Mouse (Mus musculus) forebrain, embryonic 16.5 days (tissue): ENCODE data around the gene Dctn3. TPM values are rescaled to one million over a fixed set of nuclear protein-coding genes. Genes with fewer than 3 reads are reported as not detected.

Source experiments
- ATAC-seq: fragments of 200-750 bp; cut with Nextera tagmentation; 2 replicates; pipeline ENCODE4 v1.8.0; 2017; ENCODE audit warnings: mild to moderate bottlenecking, moderate library complexity
- H3K27ac ChIP-seq: fragments of 300-500 bp; sonication (generic); 2 replicates; pipeline ENCODE4 v1.5.1; 2014; ENCODE audit warnings: low read length, control low read depth
- H3K27me3 ChIP-seq: fragments of 300-500 bp; sonication (generic); replicated peaks from 2 replicates; pipeline ENCODE4 v1.6.1; 2014; ENCODE audit warnings: low read length; ENCODE audit not compliant: control insufficient read depth, insufficient read depth
- H3K36me3 ChIP-seq: fragments of 300-500 bp; sonication (generic); 2 replicates; pipeline ENCODE4 v1.6.1; 2014; ENCODE audit not compliant: control insufficient read depth, insufficient read depth
- H3K4me1 ChIP-seq: fragments of 300-500 bp; sonication (generic); replicated peaks from 2 replicates; pipeline ENCODE4 v1.6.1; 2014; ENCODE audit warnings: low read length; ENCODE audit not compliant: control insufficient read depth, insufficient read depth
- H3K4me2 ChIP-seq: fragments of 300-500 bp; sonication (generic); 2 replicates; pipeline ENCODE4 v1.6.1; 2014; ENCODE audit warnings: mild to moderate bottlenecking, low read length, control low read depth
- H3K4me3 ChIP-seq: fragments of 300-500 bp; sonication (generic); replicated peaks from 2 replicates; pipeline ENCODE4 v1.5.1; 2014; ENCODE audit warnings: mild to moderate bottlenecking, low read length, control low read depth
- H3K9ac ChIP-seq: fragments of 300-500 bp; sonication (generic); replicated peaks from 2 replicates; pipeline ENCODE4 v1.6.1; 2014; ENCODE audit warnings: low read depth, low read length, control low read depth
- H3K9me3 ChIP-seq: fragments of 300-500 bp; sonication (generic); 2 replicates; pipeline ENCODE4 v1.6.1; 2016; ENCODE audit warnings: low read length; ENCODE audit not compliant: control insufficient read depth
- WGBS: fragments of 180-500 bp; shearing (Covaris S2); extraction: QIAGEN DNeasy Blood & Tissue Kit; methylation state at CpG from one replicate; pipeline ENCODE4 v1.1.7; 2014; 5-methylcytosine and 5-hydroxymethylcytosine counted together
- polyA plus RNA-seq: library from polyadenylated mRNA; unstranded; fragments of >200 nt; fragmentation: Nextera tagmentation; extraction: Ambion mirVana; gene quantifications from 2 replicates; pipeline ENCODE4 v1.2.1, GENCODE M21; 2015

The Dctn3 gene
- polyA plus RNA-seq, 1 experiment from 2014 or later, result 315 TPM

DNA sequence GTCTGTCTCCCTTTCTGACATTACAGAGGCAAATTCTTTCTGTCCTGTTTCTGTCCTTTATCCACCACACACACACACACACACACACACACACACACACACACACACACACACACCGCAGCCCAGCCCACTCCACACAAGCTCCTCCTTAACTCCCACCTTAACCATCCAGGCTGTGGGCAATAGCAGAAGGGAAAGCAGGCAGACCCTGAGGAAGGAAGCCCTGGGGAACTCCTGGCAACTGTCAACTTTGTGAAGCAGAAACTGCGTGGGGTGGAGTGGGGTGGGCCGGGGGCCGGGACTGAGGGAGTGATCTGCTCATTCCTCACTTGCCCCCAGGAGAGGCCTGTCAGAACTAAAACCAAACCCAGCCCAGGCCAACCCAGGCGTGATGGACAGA lies 51.5 kb downstream of the Dctn3 start:
- peaks cover 33% of the 10 kb centered on the region for H3K4me1 ChIP-seq
- H3K9ac ChIP-seq, result no peak overlapping the region
- H3K4me2 ChIP-seq, result peak overlapping the region; percentile 8; the same call in 1 of the 2 replicates
- H3K4me3 ChIP-seq, result no peak overlapping the region
- H3K36me3 ChIP-seq, result no peaks in the 10 kb centered on the region
- H3K27ac ChIP-seq, result 0 out of 2 replicates have a peak overlapping the region, but pooled peaks have one; percentile 17
- ATAC-seq, result peak; percentile 5; the same call in 1 of the 2 replicates
- no peaks in the 10 kb centered on the region for H3K27me3 ChIP-seq
- H3K9me3 ChIP-seq, result no peaks in the 10 kb centered on the region
- 12% methylated on average over 4 of the region's 5 CpGs for WGBS

DNA sequence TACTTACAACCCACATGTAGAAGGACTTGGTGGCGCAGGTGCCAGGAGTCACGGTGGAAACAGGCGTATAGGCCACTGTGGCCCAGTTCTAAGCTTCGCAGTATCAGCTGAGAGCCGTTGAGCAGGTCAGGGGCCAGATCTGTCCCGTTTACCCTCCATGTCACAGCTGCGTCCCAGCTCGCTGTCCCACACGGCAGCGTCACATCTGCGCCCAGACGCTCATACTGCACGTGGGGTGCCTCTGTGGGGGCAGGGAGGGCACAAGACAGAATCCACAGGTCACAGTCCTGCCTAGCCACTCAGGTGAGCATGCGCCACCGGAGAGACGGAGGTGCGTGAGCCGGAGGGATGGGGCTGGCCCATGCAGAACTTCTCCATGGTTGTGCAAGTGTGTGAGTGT lies 52.1 kb downstream of the Dctn3 start:
- Histone ChIP-seq H3K27me3 (no peaks in the 10 kb centered on the region), H3K9ac (no peak overlapping the region), H3K9me3 (no peaks in the 10 kb centered on the region), H3K36me3 (no peaks in the 10 kb centered on the region), H3K27ac (no peak overlapping the region), H3K4me3 (no peak overlapping the region), H3K4me1 (peaks cover 26% of the 10 kb centered on the region), H3K4me2 (no peak overlapping the region)
- WGBS, result 75% methylated on average over 18 of the region's 18 CpGs
- no peak for ATAC-seq

DNA sequence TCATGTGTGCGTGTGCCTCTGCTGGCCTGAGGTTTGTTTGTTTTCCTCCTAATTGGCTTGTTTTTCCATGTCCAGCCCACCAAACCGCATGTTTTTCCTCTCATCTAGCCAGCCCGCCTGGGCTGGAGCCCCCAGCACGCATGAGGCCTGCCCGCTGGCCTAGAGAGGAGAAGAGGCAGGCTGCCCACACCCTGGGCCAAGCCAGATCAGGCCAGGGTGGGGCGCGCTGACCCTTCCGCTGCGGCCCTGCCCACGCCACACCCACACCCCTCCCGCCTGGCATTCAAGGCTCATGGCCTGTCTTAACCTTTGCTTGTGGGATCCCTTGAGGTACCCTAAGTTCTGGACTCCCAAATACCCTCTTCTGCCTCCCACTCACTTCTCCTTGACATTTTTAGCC lies 56.3 kb downstream of the Dctn3 start:
- no peaks in the 10 kb centered on the region for H3K27me3 ChIP-seq
- ATAC-seq, result no peak
- 85% methylated on average over 10 of the region's 11 CpGs for WGBS
- no peaks in the 10 kb centered on the region for H3K9me3 ChIP-seq
- H3K27ac ChIP-seq, result no peak overlapping the region
- H3K9ac ChIP-seq, result no peak overlapping the region
- H3K36me3 ChIP-seq, result no peaks in the 10 kb centered on the region
- H3K4me2 ChIP-seq, result no peak overlapping the region
- H3K4me1 ChIP-seq, result peaks cover 15% of the 10 kb centered on the region
- H3K4me3 ChIP-seq, result no peak overlapping the region

DNA sequence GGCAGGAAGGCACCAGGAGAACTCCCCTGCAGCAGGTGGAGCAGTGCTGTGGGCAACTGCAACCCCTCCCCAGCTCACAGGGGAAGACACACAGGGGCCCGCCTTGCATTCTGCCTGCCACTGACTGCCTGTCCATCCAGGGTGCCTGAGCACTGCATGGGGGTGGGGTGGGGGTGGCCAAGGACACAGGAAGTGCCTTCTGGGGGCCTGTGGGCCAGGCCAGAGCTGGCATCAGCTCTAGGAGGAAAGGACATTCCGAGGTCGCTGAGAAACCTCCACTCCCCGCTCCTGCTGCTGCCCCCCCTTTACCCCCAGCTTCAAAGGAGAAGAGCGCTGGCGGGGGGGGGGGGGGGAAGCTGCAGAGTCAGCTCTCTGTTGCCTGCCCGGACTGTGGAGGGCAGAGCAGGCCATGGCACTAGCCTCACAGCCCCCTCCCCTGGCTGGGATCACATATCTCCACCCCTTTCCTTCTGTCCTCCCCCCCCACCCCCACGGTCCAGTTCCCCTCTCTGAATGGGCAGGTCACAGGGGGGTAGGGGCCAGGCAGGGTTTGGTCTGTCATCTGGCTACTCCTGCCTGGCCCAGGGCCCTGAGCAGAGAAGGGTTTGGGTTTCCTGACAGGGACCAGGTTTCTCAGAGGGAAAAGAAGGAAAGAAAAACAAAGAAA lies 57.8 kb downstream of the Dctn3 start:
- H3K27ac ChIP-seq, result no peak overlapping the region
- H3K4me2 ChIP-seq, result no peak overlapping the region
- 0 out of 2 replicates have a peak overlapping the region, but pooled peaks have one; percentile 18 for H3K9ac ChIP-seq
- H3K36me3 ChIP-seq, result no peaks in the 10 kb centered on the region
- ATAC-seq, result no peak
- H3K27me3 ChIP-seq, result no peaks in the 10 kb centered on the region
- peaks cover 23% of the 10 kb centered on the region for H3K4me1 ChIP-seq
- 4% methylated on average over 6 of the region's 8 CpGs for WGBS
- H3K9me3 ChIP-seq, result no peaks in the 10 kb centered on the region
- no peak overlapping the region for H3K4me3 ChIP-seq

Other genes with a start within 250 kb of the Dctn3 start
- gene AI464131, start 220.1 kb downstream of the Dctn3 start, polyA plus RNA-seq, result 2.8 and 3.4 TPM in 2 replicates
- gene 1110017D15Rik, start 205.8 kb downstream of the Dctn3 start, polyA plus RNA-seq, result 8.8 and 11.1 TPM in 2 replicates
- gene Fam219a, start 153.6 kb downstream of the Dctn3 start, polyA plus RNA-seq, result 13.7 and 14.2 TPM in 2 replicates
- 1.2 and 1.7 TPM in 2 replicates for gene Dnaic1, start 153.4 kb downstream of the Dctn3 start, polyA plus RNA-seq
- gene Enho, start 82.8 kb downstream of the Dctn3 start, polyA plus RNA-seq, result 51.5 and 68.4 TPM in 2 replicates
- 12.3 and 16.7 TPM in 2 replicates for gene Cntfr, start 26.1 kb downstream of the Dctn3 start, polyA plus RNA-seq
- 28.3 and 29.2 TPM in 2 replicates for gene Il11ra1, start 23.2 kb downstream of the Dctn3 start, polyA plus RNA-seq
- gene Rpp25l, start 9.6 kb downstream of the Dctn3 start, polyA plus RNA-seq, result 51.7 and 60.5 TPM in 2 replicates
- not detected in 2 replicates for gene Arid3c, start 8.0 kb upstream of the Dctn3 start, polyA plus RNA-seq
- 21.2 and 30.2 TPM in 2 replicates for gene Galt, start 32.1 kb upstream of the Dctn3 start, polyA plus RNA-seq
- 48.0 and 55.8 TPM in 2 replicates for gene Sigmar1, start 33.0 kb upstream of the Dctn3 start, polyA plus RNA-seq
- 199 and 219 TPM in 2 replicates for gene Ccl27a, start 51.1 kb upstream of the Dctn3 start, polyA plus RNA-seq
- not detected in 2 replicates for gene Gm21541, start 180.4 kb upstream of the Dctn3 start, polyA plus RNA-seq
- gene Gm20878, start 218.4 kb upstream of the Dctn3 start, polyA plus RNA-seq, result 11.8 and 14.6 TPM in 2 replicates
- gene Fam205a4, start 242.9 kb upstream of the Dctn3 start, polyA plus RNA-seq, result 0.77 and 0.91 TPM in 2 replicates